Mouse (Mus musculus) right cerebral cortex, adult 2 months (tissue): ENCODE measurements around the gene Mnt.

ENCODE experiments used
- DNase-seq, 2 experiments: peaks; one replicate each; pipeline ENCODE4 v3.0.0; 2021 to 2022; ENCODE audit warnings: low spot score in 2 of 2

Gene Mnt

DNA sequence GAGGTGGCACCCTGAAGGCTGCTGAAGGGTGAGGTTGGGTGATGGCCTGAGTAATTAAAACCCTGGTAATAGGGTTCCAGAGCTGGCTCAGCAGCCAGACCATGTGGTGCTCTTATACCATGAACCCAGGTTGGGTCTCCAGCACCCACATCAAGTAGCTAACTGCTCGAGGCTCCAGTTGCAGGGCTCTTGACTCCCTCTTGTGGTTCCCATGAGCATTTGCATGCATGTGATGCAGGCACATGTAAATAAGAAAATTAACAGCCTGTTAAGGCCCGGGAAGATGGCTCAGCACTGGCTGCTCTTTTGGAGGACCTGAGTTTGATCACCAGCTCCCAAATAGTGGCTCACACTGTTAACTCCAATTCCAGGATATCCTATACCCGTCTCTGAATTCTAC is 15.1 kb downstream of the Mnt start:
- DNase-seq: no peak

- peak; percentile 80 to 85 for DNase-seq
Measured at GRCm38 (mm10) chr11:74847919-74848521, 17.3 kb downstream of the Mnt start.

GRCm38 (mm10) chr11:74850998-74851661 is 20.4 kb downstream of the Mnt start:
- DNase-seq: no peak

DNA sequence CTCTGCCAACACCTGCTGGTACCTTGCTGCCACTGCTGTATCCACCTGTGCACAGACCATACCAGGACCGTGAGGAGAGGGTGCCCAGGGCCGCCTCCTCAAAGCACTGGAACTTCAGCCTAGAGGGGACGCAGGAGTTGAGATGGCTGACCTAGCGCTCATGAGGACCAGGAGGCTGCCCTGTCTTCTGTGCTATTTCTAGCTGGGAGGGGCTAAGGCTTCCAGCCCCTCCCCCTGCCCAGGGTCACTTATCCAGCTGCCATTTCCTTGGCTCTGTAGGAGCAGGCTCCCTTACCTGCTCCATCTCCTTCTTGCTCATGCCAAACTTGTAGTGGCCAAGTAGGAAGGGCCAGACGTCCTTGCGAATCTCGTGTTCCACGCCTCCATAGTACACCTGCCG is 27.0 kb downstream of the Mnt start:
- no peak for DNase-seq

DNA sequence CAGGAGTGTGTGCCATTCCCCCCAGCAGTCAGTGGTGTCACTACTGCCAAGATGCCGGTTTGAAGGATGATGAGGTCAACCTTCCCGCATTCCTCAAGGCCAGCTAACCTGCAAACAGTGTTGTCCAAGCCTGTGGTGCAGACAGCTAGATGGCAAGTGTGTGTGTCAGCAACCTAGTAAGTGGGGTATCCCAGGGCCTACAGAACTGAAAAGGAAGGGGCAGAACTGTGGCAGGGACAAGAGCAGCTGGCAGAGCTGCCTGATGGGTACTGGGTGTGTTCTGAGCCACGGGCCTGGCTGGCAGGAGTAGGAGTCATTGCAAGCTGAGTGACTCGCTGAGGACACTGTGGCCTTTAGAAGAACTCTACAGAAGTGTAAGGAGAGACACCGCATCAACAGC is 31.4 kb downstream of the Mnt start:
- DNase-seq: no peak

DNA sequence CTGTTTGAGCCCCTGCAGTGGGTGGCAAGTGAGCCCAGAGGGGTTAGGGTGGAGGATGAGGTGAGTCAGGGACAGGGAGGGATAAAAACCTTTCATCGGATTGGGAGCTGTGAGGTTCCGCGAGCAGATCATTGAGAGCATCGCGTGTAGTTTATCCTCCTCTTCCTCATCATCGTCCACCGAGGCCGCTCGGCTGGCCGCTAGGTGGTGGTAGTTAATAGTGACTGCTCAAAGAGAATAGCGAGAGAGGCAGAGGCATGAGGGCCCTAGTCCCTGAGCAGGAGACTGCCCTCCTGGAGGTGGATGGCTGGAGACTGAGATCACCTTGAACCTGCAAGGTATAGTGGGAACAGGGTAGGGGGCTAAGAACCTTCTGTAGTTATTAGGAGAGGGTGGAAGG is 32.8 kb downstream of the Mnt start:
- no peak for DNase-seq

- DNase-seq: no peak
Measured at GRCm38 (mm10) chr11:74864421-74864820, 33.7 kb downstream of the Mnt start.

GRCm38 (mm10) chr11:74865252-74865651 is 34.5 kb downstream of the Mnt start:
- no peak for DNase-seq

GRCm38 (mm10) chr11:74866640-74867039 is 35.9 kb downstream of the Mnt start:
- peak in 1 of 2 experiments; percentile 37 for DNase-seq

DNA sequence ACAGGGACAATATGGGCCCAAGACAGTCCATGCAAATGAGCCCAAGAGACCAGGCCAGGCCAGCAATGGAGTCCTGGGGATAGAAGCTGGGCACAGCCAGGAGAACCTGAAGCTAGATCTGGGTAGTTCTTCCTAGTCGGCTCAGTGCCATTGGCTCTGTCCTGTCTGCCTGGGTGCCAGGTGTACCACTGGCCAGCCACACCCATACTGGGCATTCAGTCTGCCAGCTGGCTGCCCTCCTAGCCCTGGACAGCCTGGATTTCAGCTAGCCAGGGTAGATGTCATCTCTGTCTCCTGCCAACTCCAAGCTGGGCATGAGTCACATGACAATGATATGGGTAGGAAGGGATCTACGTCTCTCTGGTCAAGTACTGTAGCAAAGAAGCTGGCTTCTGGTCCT is 36.5 kb downstream of the Mnt start:
- no peak for DNase-seq

DNA sequence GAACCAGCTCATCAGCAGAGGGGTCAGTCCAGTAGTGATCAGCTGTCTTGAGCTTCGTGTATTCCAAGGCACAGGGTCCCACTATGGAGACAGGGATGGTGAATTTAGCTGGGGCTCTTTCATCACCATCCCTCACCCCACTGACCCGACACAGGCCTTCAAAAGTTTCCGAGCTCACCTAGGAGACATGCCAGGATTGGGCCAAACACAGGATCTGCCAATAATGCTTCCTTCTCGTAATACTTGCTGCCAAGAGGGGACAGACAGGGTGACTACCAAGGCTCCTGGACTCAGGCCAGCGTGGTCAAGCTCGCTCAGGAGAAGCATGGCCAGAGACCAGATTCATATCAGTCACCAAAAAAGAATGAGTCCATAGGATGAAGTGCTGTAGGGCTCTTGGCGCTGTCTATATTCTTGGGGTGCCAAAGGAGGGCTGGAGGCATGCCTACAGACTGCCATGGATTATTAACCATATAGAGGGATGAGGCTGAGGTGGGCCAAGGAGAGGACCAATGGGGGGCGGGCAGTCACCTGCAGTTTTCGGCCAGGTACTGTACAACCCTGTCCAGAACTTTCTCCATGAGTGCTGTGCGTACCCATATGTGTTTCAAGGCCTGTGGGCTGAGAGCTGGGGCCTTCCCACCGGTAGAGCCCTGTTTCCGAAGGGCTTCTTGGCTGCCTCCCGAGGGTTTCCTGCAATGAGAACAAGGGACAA is 37.5 kb downstream of the Mnt start:
- no peak for DNase-seq

DNA sequence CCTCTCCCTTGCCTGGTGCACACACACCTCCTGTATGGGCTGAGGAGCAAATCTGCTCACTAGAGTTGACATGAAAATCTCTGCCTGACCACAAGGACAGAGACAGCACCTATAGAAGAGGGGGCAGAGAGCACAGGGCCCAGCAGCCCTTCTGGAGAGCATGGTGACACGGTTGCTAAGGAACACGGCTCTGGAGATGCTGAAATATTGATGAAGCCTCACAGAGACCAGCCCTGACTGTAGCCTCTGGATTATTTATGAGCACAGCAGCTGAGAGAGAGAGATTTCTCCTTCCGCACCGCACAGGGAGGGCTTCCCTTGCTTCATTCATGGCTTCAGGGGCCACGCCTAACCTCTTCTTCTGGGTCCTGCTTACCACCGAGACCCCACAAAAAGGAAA is 38.9 kb downstream of the Mnt start:
- no peak for DNase-seq

DNA sequence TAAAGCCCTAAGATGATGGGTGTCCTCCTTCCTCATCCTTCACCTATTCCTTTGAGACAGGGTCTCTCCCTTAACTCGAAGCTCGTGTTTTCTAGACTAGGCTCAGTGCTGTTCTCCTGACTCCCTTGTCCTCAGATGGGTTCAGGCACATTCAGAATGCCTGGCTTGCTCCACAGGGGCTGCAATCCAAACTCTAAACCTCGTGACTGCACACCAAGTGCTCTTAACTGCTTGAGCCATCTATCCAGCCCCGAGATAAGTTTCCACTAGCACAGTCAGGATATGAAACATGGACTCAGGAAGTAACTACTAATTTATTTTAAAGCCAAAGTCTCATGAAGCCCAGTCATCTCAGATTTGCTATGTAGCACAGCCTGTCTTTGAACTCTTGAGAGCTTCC is 39.8 kb downstream of the Mnt start:
- DNase-seq: no peak

DNA sequence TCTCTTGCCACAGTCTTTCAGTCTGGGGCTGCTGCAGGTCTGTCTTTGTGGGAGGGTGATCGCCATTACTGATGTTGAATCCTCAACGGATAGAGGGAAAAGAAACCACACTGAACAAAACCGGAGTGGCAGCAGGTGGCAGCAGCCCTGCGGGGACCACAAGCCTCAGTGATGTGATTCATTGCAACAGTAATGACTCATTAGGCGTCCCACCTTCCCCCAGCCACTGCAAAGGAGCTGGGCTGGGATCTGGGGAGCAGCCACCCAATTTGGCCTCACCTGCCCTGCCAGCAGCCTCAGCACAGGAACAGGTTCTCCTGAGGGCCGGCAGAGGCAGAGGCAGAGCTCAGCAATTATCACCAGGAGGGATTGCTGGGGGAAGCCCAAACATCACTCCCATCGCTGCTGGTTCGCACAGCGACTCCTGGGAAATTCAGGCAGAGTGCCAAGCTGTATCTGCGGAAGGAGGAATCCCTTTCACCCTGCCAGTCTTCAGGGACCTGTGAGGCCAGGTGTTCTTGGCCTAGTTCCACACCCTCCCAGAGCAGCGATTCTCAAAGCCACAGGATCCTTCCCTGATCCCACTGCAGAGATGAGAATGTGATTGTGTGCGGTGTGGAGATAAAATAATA is 40.4 kb downstream of the Mnt start:
- peak; percentile 75 to 77 for DNase-seq

DNA sequence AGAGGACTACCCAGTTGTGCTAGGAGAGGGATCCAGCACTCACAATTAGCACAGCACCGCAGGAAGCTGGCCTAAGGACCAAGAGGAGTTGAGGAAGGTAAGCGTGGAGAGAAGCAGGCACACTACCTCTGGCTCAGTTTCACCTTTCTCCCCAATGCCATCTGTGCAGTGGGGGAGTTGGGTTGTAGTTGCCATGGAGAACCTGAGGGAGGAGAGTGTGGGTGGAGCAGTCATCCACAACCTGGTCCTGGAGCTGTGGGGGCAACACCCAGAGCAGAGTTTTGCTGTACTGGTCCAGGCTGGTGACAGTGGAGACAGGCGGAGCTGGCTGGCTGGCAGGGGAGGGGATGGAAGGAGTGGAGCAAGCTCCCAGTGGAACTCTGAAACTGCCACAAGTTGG is 43.9 kb downstream of the Mnt start:
- peak; percentile 50 to 59 for DNase-seq

DNA sequence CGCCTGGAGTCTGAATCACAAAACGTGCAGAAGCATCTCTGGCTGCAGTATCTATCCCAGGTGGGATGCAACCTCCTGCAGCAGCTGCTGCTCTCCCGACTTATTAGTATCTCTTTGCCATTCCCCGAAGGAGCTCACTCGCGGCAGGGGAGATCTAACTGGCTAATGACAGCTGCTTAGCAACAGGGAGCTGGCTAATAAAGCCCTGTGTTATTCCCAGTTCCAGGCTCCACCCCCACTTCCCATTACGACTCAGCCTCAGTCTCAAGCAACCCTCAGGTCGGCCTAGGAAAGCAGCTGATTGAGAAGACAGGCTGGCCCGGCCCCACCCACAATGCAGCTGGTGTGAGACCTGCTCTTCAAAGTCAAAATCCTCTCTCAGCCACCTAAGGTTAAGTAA is 46.1 kb downstream of the Mnt start:
- DNase-seq: peak; percentile 73

DNA sequence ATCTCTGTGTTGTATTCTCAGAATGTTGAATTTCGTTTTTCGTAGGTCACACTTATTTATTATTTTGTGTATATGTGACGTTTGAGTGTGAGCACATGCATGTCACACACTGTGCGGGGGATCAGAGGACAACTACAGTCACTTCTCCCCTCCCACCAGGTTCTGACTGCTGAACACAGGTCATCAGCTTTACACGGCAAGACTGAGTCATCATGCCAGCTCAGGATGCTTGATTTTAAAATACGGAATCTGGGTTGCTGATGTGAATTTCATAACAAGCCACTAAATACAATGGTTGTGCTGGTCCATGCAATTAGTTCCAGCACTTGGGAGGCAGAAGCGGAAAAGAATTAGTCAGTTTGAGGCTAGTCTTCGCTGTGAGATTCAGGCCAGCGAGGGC is 50.3 kb downstream of the Mnt start:
- DNase-seq: no peak

DNA sequence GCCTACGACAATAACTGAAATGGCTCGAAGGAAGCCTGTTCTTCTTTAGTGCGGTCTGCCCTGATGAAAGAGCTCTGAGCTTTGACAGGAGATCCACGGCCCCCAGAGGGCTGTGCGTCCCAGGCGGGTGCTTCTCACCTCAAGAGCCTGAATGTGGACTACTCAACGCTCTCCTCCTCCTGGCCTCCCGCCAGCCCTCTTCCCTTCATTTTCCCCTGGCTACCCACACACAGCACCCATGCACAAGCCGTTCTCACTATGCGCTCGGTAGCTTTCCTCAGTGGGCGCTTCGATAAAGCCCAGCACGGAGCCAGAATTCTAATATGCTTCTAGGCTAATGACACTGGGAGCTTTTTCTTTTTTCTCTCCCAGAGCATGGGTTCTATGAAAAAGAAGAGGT is 51.3 kb downstream of the Mnt start:
- peak; percentile 67 to 70 for DNase-seq

- no peak for DNase-seq
Measured at GRCm38 (mm10) chr11:74883098-74883497, 52.4 kb downstream of the Mnt start.

GRCm38 (mm10) chr11:74894619-74895018 is 63.9 kb downstream of the Mnt start:
- DNase-seq: no peak
